29 mouse cellular contexts compared by ENCODE assay signal in the genomic region with DNA sequence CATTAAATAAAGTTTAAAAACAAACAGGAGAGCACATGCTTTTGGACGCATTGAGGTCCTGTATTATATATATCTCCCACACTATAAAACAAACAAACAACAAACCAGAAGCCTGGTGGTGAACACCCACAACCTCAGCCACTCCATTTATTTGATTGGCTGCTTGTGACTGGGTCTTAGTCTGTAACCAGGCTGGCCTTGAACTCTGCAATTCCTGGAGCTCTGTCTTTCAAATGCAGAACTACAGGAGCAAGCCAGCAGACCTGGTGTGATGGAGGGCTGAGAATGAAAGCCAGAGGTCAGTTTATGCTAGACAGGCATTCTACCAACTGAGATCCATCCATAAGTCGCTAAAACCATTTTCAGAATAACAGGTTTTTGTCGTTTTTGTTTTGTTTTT.
"Had no signal": no experiment of that assay in that cellular context is flagged by ENCODE, and none has a peak within 500 bp of the region (broad histone marks: within the 10 kb centered on the region; RNA-seq: fewer than 3 reads in every experiment).

No protein-coding gene starts in this region.

- H3K4me1 ChIP-seq: limb, embryonic 15.5 days; liver, embryonic 15.5 days; lung, embryonic 15.5 days; midbrain, embryonic 10.5 days; midbrain, embryonic 12.5 days; midbrain, embryonic 13.5 days; neural tube, embryonic 12.5 days; neural tube, embryonic 13.5 days had no signal

- H3K27me3 ChIP-seq: limb, embryonic 12.5 days; limb, embryonic 13.5 days; limb, embryonic 15.5 days; liver, embryonic 12.5 days; liver, embryonic 13.5 days; liver, embryonic 15.5 days; lung, embryonic 15.5 days; megakaryocyte, embryonic 14.5 days; midbrain, embryonic 12.5 days; midbrain, embryonic 13.5 days; neural tube, embryonic 12.5 days; neural tube, embryonic 13.5 days had no signal

- H3K9me3 ChIP-seq: limb, embryonic 10.5 days; limb, embryonic 12.5 days; limb, embryonic 13.5 days; limb, embryonic 15.5 days; liver, embryonic 12.5 days; liver, embryonic 13.5 days; liver, embryonic 15.5 days; lung, embryonic 15.5 days; megakaryocyte, embryonic 14.5 days; midbrain, embryonic 10.5 days; midbrain, embryonic 12.5 days; midbrain, embryonic 13.5 days; neural tube, embryonic 12.5 days; neural tube, embryonic 13.5 days had no signal

- DNase-seq: left cerebral cortex, postnatal 4 days; liver; liver, embryonic 13.5 days; liver, postnatal 0 days; lung, adult 18-20 months; lung, adult 2 months; lung, embryonic 14.5 days; lung, postnatal 10 days; lung, postnatal 14 days; lung, postnatal 4 days; midbrain, embryonic 14.5 days had no signal

- H3K4me2 ChIP-seq: limb, embryonic 12.5 days; limb, embryonic 13.5 days; limb, embryonic 15.5 days; liver, embryonic 11.5 days; liver, embryonic 12.5 days; liver, embryonic 13.5 days; liver, embryonic 15.5 days; lung, embryonic 14.5 days; lung, embryonic 15.5 days; midbrain, embryonic 12.5 days; midbrain, embryonic 13.5 days; neural tube, embryonic 12.5 days; neural tube, embryonic 13.5 days had no signal

- ATAC-seq: liver, embryonic 12.5 days; liver, postnatal 0 days; lung, postnatal 0 days; midbrain, embryonic 13.5 days; midbrain, embryonic 16.5 days had no signal

- H3K27ac ChIP-seq: limb, embryonic 10.5 days; limb, embryonic 12.5 days; limb, embryonic 13.5 days; limb, embryonic 15.5 days; liver, embryonic 12.5 days; liver, embryonic 13.5 days; liver, embryonic 14.5 days; liver, embryonic 15.5 days; lung, embryonic 15.5 days; midbrain, embryonic 10.5 days; midbrain, embryonic 12.5 days; midbrain, embryonic 13.5 days; neural tube, embryonic 12.5 days; neural tube, embryonic 13.5 days had no signal

- H3K4me3 ChIP-seq: limb, embryonic 10.5 days; limb, embryonic 12.5 days; limb, embryonic 13.5 days; limb, embryonic 15.5 days; liver, embryonic 12.5 days; liver, embryonic 13.5 days; liver, embryonic 15.5 days; lung, embryonic 15.5 days; megakaryocyte, embryonic 14.5 days; midbrain, embryonic 10.5 days; midbrain, embryonic 12.5 days; midbrain, embryonic 13.5 days; myocyte; neural tube, embryonic 12.5 days; neural tube, embryonic 13.5 days had no signal

- H3K9ac ChIP-seq: limb, embryonic 12.5 days; limb, embryonic 13.5 days; limb, embryonic 15.5 days; liver, embryonic 12.5 days; liver, embryonic 13.5 days; liver, embryonic 14.5 days; liver, embryonic 15.5 days; liver, postnatal 0 days; lung, embryonic 14.5 days; lung, embryonic 15.5 days; midbrain, embryonic 12.5 days; midbrain, embryonic 13.5 days; neural tube, embryonic 12.5 days; neural tube, embryonic 13.5 days had no signal
